Mouse (Mus musculus): ENCODE results near the gene Lrrc47.

- TF ChIP-seq CTCF (IDR thresholded peaks at IDR 0.05; ENCODE audit: borderline replicate concordance, insufficient read depth, low read length) (no peak), POLR2A (IDR thresholded peaks at IDR 0.05; ENCODE audit: low read depth, low read length) (no peak)
Measured at GRCm38 (mm10) chr4:154012132-154012882, 776 bp downstream of the Lrrc47 start.

Measured in embryonic fibroblast, embryonic 13.5 days (primary cell).